Mouse (Mus musculus): Measurements from ENCODE around the gene Habp2. TPM values are rescaled to one million over a fixed set of nuclear protein-coding genes. Genes with fewer than 3 reads are reported as not detected.

The Habp2 gene
- total and polyA plus RNA-seq, 2 experiments from 2014 or later: not detected

GRCm38 (mm10) chr19:56319629-56320028, 32.7 kb downstream of the Habp2 start:
- DNase-seq (no peak), ATAC-seq (no peak)
- 90% methylated on average over 6 of the region's 6 CpGs for WGBS
- H3K9ac ChIP-seq: 0 out of 2 replicates have a peak overlapping the region, but pooled peaks have one; percentile 22
- H3K4me1 ChIP-seq (ENCODE audit: insufficient read depth): no peaks in the 10 kb centered on the region
- no peak for TF ChIP-seq CTCF (IDR thresholded peaks at IDR 0.05; ENCODE audit: low read depth)
- H3K9me3 ChIP-seq (ENCODE audit: low read length): no peaks in the 10 kb centered on the region
- no peak overlapping the region for H3K4me3 ChIP-seq (ENCODE audit: low read depth, low read length)
- H3K36me3 ChIP-seq (ENCODE audit: insufficient read depth): no peaks in the 10 kb centered on the region
- no peak overlapping the region for H3K27ac ChIP-seq (ENCODE audit: low read depth, low read length)
- no peak overlapping the region for H3K4me2 ChIP-seq (ENCODE audit: low read depth)
- no peaks in the 10 kb centered on the region for H3K27me3 ChIP-seq (ENCODE audit: insufficient read depth, low read length)

- no peak overlapping the region for H3K4me3 ChIP-seq (ENCODE audit: low read depth, low read length)
- H3K27ac ChIP-seq (ENCODE audit: low read depth, low read length): no peak overlapping the region
- H3K4me2 ChIP-seq (ENCODE audit: low read depth): peak overlapping the region; percentile 2; the same call in 1 of the 2 replicates
- H3K9ac ChIP-seq: peak overlapping the region; percentile 22; the same call in 1 of the 2 replicates
- no peaks in the 10 kb centered on the region for H3K36me3 ChIP-seq (ENCODE audit: insufficient read depth)
- no peaks in the 10 kb centered on the region for H3K9me3 ChIP-seq (ENCODE audit: low read length)
- DNase-seq (no peak), ATAC-seq (peak; percentile 40; the same call in 1 of the 2 replicates)
- 31% methylated on average over 26 of the region's 26 CpGs for WGBS
- no peaks in the 10 kb centered on the region for H3K4me1 ChIP-seq (ENCODE audit: insufficient read depth)
- TF ChIP-seq CTCF (IDR thresholded peaks at IDR 0.05; ENCODE audit: low read depth): no peak
- H3K27me3 ChIP-seq (ENCODE audit: insufficient read depth, low read length): no peaks in the 10 kb centered on the region
Measured at GRCm38 (mm10) chr19:56320186-56320860, 33.4 kb downstream of the Habp2 start.

DNA sequence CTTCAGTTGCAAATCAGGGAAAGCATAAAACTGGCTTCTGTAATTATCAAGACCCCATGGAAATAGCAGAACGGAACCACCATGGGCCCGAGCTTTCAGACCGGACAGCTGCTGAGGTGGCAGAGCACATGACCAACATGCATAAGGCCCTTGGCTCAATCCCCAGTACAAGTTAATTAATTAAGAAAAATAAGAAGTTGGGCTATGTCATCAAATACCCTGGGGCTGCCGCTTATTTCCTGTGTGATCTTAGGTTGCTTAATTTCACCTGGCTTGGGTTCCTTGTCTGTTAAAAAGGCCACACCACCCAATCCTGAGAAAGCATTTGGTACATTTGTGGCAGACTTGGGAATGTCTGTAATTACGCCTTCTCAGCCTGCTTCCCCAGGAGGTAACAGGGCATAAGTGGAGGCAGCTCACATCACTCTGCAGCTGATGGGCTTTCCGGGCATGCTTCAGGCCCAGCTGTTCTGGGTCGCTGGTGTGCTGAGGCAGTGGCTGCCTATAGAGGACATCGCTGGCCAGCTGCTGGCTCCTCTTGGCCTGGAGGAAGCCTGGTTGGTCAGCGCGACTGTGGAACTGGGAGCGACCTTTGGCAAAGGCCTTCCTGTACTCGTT, 34.5 kb downstream of the Habp2 start:
- no peak overlapping the region for H3K9ac ChIP-seq
- DNase-seq: no peak
- no peaks in the 10 kb centered on the region for H3K9me3 ChIP-seq (ENCODE audit: low read length)
- H3K4me1 ChIP-seq (ENCODE audit: insufficient read depth): no peaks in the 10 kb centered on the region
- H3K27ac ChIP-seq (ENCODE audit: low read depth, low read length): no peak overlapping the region
- no peak for TF ChIP-seq CTCF (IDR thresholded peaks at IDR 0.05; ENCODE audit: low read depth)
- no peak overlapping the region for H3K4me3 ChIP-seq (ENCODE audit: low read depth, low read length)
- ATAC-seq: no peak
- H3K4me2 ChIP-seq (ENCODE audit: low read depth): no peak overlapping the region
- 65% methylated on average over 12 of the region's 12 CpGs for WGBS
- H3K27me3 ChIP-seq (ENCODE audit: insufficient read depth, low read length): no peaks in the 10 kb centered on the region
- no peaks in the 10 kb centered on the region for H3K36me3 ChIP-seq (ENCODE audit: insufficient read depth)

GRCm38 (mm10) chr19:56325676-56326075, 38.7 kb downstream of the Habp2 start:
- WGBS: 44% methylated on average over 10 of the region's 10 CpGs
- no peaks in the 10 kb centered on the region for H3K27me3 ChIP-seq (ENCODE audit: insufficient read depth, low read length)
- no peak for TF ChIP-seq CTCF (IDR thresholded peaks at IDR 0.05; ENCODE audit: low read depth)
- no peak overlapping the region for H3K4me3 ChIP-seq (ENCODE audit: low read depth, low read length)
- DNase-seq: no peak
- no peaks in the 10 kb centered on the region for H3K4me1 ChIP-seq (ENCODE audit: insufficient read depth)
- H3K27ac ChIP-seq (ENCODE audit: low read depth, low read length): no peak overlapping the region; the same call in 1 of the 2 replicates
- ATAC-seq: no peak
- H3K9me3 ChIP-seq (ENCODE audit: low read length): no peaks in the 10 kb centered on the region
- H3K9ac ChIP-seq: no peak overlapping the region
- H3K4me2 ChIP-seq (ENCODE audit: low read depth): no peak overlapping the region
- no peaks in the 10 kb centered on the region for H3K36me3 ChIP-seq (ENCODE audit: insufficient read depth)

- Histone ChIP-seq H3K27me3 (ENCODE audit: insufficient read depth, low read length) (no peaks in the 10 kb centered on the region), H3K4me2 (ENCODE audit: low read depth) (no peak overlapping the region), H3K27ac (ENCODE audit: low read depth, low read length) (no peak overlapping the region), H3K4me1 (ENCODE audit: insufficient read depth) (no peaks in the 10 kb centered on the region), H3K36me3 (ENCODE audit: insufficient read depth) (no peaks in the 10 kb centered on the region), H3K9ac (no peak overlapping the region; the same call in 1 of the 2 replicates), H3K9me3 (ENCODE audit: low read length) (no peaks in the 10 kb centered on the region), H3K4me3 (ENCODE audit: low read depth, low read length) (no peak overlapping the region)
- ATAC-seq: peak; percentile 36
- 27% methylated on average over 21 of the region's 21 CpGs for whole genome bisulfite sequencing
- no peak for DNase-seq
- TF ChIP-seq CTCF (IDR thresholded peaks at IDR 0.05; ENCODE audit: low read depth): no peak
Measured at GRCm38 (mm10) chr19:56326243-56326855, 39.4 kb downstream of the Habp2 start.

DNA sequence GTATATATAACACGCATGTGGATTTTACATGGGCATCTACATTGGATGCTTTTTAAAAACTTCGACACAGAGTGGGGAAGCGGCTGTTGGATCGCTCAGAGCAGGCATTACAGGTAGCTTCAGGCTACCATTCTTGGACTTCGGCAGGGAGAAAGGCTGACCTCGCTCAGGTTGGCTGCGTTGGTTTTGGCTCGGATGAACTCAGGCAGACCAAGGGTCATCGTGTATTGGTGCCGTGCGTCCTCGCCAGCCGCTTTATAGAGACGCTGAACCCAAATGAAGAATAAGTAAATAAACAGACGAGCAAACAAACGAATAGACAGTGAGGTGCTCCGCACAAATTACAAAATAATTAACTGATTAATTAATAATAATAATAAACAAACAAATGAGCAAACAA, 49.4 kb downstream of the Habp2 start:
- TF ChIP-seq CTCF (IDR thresholded peaks at IDR 0.05; ENCODE audit: low read depth): no peak
- Histone ChIP-seq H3K9me3 (ENCODE audit: low read length) (no peaks in the 10 kb centered on the region), H3K4me2 (ENCODE audit: low read depth) (no peak overlapping the region), H3K27me3 (ENCODE audit: insufficient read depth, low read length) (no peaks in the 10 kb centered on the region; the same call in 1 of the 2 replicates), H3K4me1 (ENCODE audit: insufficient read depth) (no peaks in the 10 kb centered on the region), H3K9ac (no peak overlapping the region), H3K27ac (ENCODE audit: low read depth, low read length) (no peak overlapping the region), H3K4me3 (ENCODE audit: low read depth, low read length) (no peak overlapping the region), H3K36me3 (ENCODE audit: insufficient read depth) (no peaks in the 10 kb centered on the region)
- WGBS: 90% methylated on average over 17 of the region's 17 CpGs
- DNase-seq: no peak
- no peak for ATAC-seq

DNA sequence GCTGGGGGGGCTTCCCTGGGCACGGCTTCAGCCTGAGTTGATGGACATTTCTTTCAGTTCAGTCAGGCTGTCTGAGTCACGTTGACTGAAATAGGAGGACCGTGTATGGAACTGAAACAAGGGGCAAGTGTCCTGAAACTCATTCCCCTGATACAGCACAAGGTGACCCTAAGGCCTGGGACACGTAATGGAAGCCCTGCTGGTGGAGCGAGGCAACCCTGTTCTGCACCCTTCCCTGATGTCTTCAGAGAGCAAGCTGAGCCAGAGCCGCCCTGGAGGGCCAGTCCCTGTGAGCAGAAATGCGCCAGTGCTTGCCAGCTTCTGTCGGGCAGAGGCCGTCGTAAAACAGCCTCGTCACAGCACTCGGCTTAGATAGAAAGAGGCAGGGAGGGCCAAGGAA, 49.9 kb downstream of the Habp2 start:
- no peaks in the 10 kb centered on the region for H3K36me3 ChIP-seq (ENCODE audit: insufficient read depth)
- no peak for DNase-seq
- H3K9me3 ChIP-seq (ENCODE audit: low read length): no peaks in the 10 kb centered on the region
- 78% methylated on average over 12 of the region's 12 CpGs for WGBS
- no peak overlapping the region for H3K4me2 ChIP-seq (ENCODE audit: low read depth)
- H3K4me1 ChIP-seq (ENCODE audit: insufficient read depth): no peaks in the 10 kb centered on the region
- no peaks in the 10 kb centered on the region; the same call in 1 of the 2 replicates for H3K27me3 ChIP-seq (ENCODE audit: insufficient read depth, low read length)
- no peak overlapping the region for H3K4me3 ChIP-seq (ENCODE audit: low read depth, low read length)
- no peak overlapping the region for H3K9ac ChIP-seq
- ATAC-seq: no peak
- no peak overlapping the region for H3K27ac ChIP-seq (ENCODE audit: low read depth, low read length)
- no peak for TF ChIP-seq CTCF (IDR thresholded peaks at IDR 0.05; ENCODE audit: low read depth)
